Mouse (Mus musculus): ENCODE measurements at regions not wholly inside any gene's neighbourhood (a gene's known extent, or its start where the extent isn't known, plus 50 kb on each side); places are given as distances from the start of the nearest gene placed in this dataset.

GRCm38 (mm10) chr16:30460371-30460770 lies 54.6 kb upstream of the Atp13a3 start:
- Histone ChIP-seq H3K9me3 (replicated peaks) (peaks cover 11% of the 10 kb centered on the region), H3K4me3 (ENCODE audit: low read depth, low read length) (no peak overlapping the region), H3K27me3 (ENCODE audit: insufficient read depth, low read length) (no peaks in the 10 kb centered on the region), H3K36me3 (replicated peaks) (no peaks in the 10 kb centered on the region), H3K4me1 (ENCODE audit: insufficient read depth, low read depth, low read length) (peaks cover 42% of the 10 kb centered on the region)
- TF ChIP-seq TAL1 (conservative IDR thresholded peaks at IDR 0.05; ENCODE audit: low read depth, low read length) (no peak), GATA2 (IDR thresholded peaks at IDR 0.05; ENCODE audit: borderline replicate concordance, low read depth, low read length) (no peak), GATA1 (IDR thresholded peaks at IDR 0.05; ENCODE audit: borderline replicate concordance, low read length) (no peak), CTCF (IDR thresholded peaks at IDR 0.05; ENCODE audit: low read depth, low read length) (no peak), POLR2AphosphoS5 (IDR thresholded peaks at IDR 0.05; ENCODE audit: insufficient replicate concordance, low read depth, low read length) (no peak)
- DNase-seq (ENCODE audit: low spot score) (no peak), ATAC-seq (ENCODE audit: extremely low read depth, insufficient number of reproducible peaks, low FRiP score, poor library complexity, severe bottlenecking) (no peak)

- no peak overlapping the region for H3K4me3 ChIP-seq (ENCODE audit: low read depth, low read length)
- DNase-seq (ENCODE audit: low spot score): no peak
- H3K27me3 ChIP-seq (ENCODE audit: insufficient read depth, low read length): no peaks in the 10 kb centered on the region
- no peak for ATAC-seq (ENCODE audit: extremely low read depth, insufficient number of reproducible peaks, low FRiP score, poor library complexity, severe bottlenecking)
- no peaks in the 10 kb centered on the region for H3K36me3 ChIP-seq (replicated peaks)
- TF ChIP-seq GATA2 (IDR thresholded peaks at IDR 0.05; ENCODE audit: borderline replicate concordance, low read depth, low read length) (no peak), GATA1 (IDR thresholded peaks at IDR 0.05; ENCODE audit: borderline replicate concordance, low read length) (no peak), POLR2AphosphoS5 (IDR thresholded peaks at IDR 0.05; ENCODE audit: insufficient replicate concordance, low read depth, low read length) (no peak), TAL1 (conservative IDR thresholded peaks at IDR 0.05; ENCODE audit: low read depth, low read length) (peak; percentile 57), CTCF (IDR thresholded peaks at IDR 0.05; ENCODE audit: low read depth, low read length) (no peak)
- peaks cover 61% of the 10 kb centered on the region for H3K4me1 ChIP-seq (ENCODE audit: insufficient read depth, low read depth, low read length)
- H3K9me3 ChIP-seq (replicated peaks): peaks cover 11% of the 10 kb centered on the region
Measured at GRCm38 (mm10) chr16:30457872-30458271, 52.1 kb upstream of the Atp13a3 start.

- no peaks in the 10 kb centered on the region for H3K27me3 ChIP-seq (ENCODE audit: insufficient read depth, low read length)
- peaks cover 65% of the 10 kb centered on the region for H3K4me1 ChIP-seq (ENCODE audit: insufficient read depth, low read depth, low read length)
- TF ChIP-seq CTCF (IDR thresholded peaks at IDR 0.05; ENCODE audit: low read depth, low read length): no peak
- no peak for TF ChIP-seq TAL1 (conservative IDR thresholded peaks at IDR 0.05; ENCODE audit: low read depth, low read length)
- no peak for TF ChIP-seq POLR2AphosphoS5 (IDR thresholded peaks at IDR 0.05; ENCODE audit: insufficient replicate concordance, low read depth, low read length)
- no peak for TF ChIP-seq GATA2 (IDR thresholded peaks at IDR 0.05; ENCODE audit: borderline replicate concordance, low read depth, low read length)
- no peak for TF ChIP-seq GATA1 (IDR thresholded peaks at IDR 0.05; ENCODE audit: borderline replicate concordance, low read length)
- ATAC-seq (ENCODE audit: extremely low read depth, insufficient number of reproducible peaks, low FRiP score, poor library complexity, severe bottlenecking) (no peak; the same call in 1 of the 2 replicates), DNase-seq (ENCODE audit: low spot score) (no peak)
- H3K36me3 ChIP-seq (replicated peaks): no peaks in the 10 kb centered on the region
- H3K9me3 ChIP-seq (replicated peaks): peaks cover 11% of the 10 kb centered on the region
- no peak overlapping the region; the same call in 1 of the 2 replicates for H3K4me3 ChIP-seq (ENCODE audit: low read depth, low read length)
Measured at GRCm38 (mm10) chr16:30457335-30457734, 51.6 kb upstream of the Atp13a3 start.

DNA sequence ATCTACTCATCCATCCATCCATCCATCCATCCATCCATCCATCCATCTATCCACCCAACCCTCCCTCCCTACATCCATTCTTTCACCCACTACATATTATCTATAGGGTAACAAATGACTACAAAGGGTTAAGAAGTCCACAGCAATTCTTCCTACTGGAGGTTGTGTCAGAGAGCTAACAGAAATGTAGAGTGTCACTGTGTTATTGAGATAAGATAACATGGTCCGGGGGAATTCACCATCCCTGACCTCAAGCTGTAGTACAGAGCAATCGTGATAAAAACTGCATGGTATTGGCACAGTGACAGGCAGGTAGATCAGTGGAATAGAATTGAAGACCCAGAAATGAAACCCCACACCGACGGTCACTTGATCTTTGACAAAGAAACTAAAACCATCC lies 50.9 kb upstream of the Atp13a3 start:
- no peaks in the 10 kb centered on the region for H3K36me3 ChIP-seq (replicated peaks)
- no peak overlapping the region; the same call in 1 of the 2 replicates for H3K4me3 ChIP-seq (ENCODE audit: low read depth, low read length)
- H3K27me3 ChIP-seq (ENCODE audit: insufficient read depth, low read length): no peaks in the 10 kb centered on the region
- peak; percentile 73 for ATAC-seq (ENCODE audit: extremely low read depth, insufficient number of reproducible peaks, low FRiP score, poor library complexity, severe bottlenecking)
- DNase-seq (ENCODE audit: low spot score): peak; percentile 36
- H3K9me3 ChIP-seq (replicated peaks): peaks cover 8% of the 10 kb centered on the region
- TF ChIP-seq POLR2AphosphoS5 (IDR thresholded peaks at IDR 0.05; ENCODE audit: insufficient replicate concordance, low read depth, low read length) (no peak), TAL1 (conservative IDR thresholded peaks at IDR 0.05; ENCODE audit: low read depth, low read length) (peak; percentile 84)
- peaks cover 65% of the 10 kb centered on the region for H3K4me1 ChIP-seq (ENCODE audit: insufficient read depth, low read depth, low read length)

Data from G1E (cell line).